Mouse (Mus musculus): ENCODE data around the gene Dmpk. TPM values are rescaled to one million over a fixed set of nuclear protein-coding genes. Genes with fewer than 3 reads are reported as not detected.
"Not testable (repeated sequence)": the region's sequence is repeated elsewhere in the genome, so short reads cannot be mapped to it uniquely, and the experiment has no call there.

Dmpk gene
- polyA plus RNA-seq, 1 experiment: 294 TPM

DNA sequence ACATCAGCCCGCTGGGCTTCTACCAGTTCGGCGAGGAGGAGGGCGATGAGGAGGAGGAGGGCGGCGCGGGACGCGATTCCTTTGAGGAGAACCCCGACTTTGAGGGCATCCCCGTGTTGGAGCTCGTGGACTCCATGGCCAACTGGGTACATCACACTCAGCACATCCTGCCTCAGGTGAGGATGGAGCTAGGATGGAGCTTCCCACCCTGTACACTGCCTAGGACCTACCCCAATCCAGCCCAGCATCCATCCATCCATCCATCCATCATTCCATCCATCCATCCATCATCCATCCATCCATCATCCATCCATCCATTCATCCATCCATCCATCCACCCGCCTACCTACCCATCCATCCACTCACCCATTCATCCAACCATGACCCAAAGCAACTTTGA, 17.8 kb upstream of the Dmpk start:
- Histone ChIP-seq H3K4me3 (no peak overlapping the region), H3K27me3 (ENCODE audit: control insufficient read depth, insufficient read depth, insufficient read length) (peaks cover 19% of the 10 kb centered on the region)

DNA sequence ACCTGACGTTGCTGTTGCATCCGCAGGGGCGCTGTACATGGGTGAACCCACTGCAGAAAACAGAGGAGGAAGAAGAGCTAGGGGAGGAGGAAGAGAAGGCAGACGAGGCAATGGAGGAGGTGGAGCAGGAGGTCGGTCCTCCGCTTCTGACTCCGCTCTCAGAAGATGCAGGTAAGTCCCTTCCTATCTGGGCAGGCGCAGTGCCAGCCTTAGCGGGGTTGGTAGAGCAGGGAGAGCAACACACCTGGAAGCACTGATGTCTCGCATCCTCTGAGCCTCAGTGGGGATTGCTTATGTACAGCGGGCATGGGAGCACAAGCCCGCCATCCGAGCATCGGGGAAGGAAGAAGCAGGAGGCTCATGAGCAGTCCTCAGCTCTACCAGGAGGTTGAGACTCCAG, 16.6 kb upstream of the Dmpk start:
- Histone ChIP-seq H3ac (ENCODE audit: control insufficient read depth, insufficient read length) (no peak overlapping the region), H3K79me2 (ENCODE audit: control insufficient read depth, insufficient read depth) (no peaks in the 10 kb centered on the region), H3K27me3 (ENCODE audit: control insufficient read depth, insufficient read depth, insufficient read length) (peaks cover 19% of the 10 kb centered on the region), H3K4me3 (no peak overlapping the region), H3K36me3 (ENCODE audit: control insufficient read depth, insufficient read depth) (no peaks in the 10 kb centered on the region), H3K4me2 (ENCODE audit: low read depth) (no peak overlapping the region)
- TF ChIP-seq TCF12 (IDR thresholded peaks at IDR 0.05; ENCODE audit: insufficient read depth, poor library complexity, severe bottlenecking): no peak
- no peak for TF ChIP-seq POLR2A (IDR thresholded peaks at IDR 0.05; ENCODE audit: insufficient read length, low read depth)
- no peak for TF ChIP-seq E2F4 (IDR thresholded peaks at IDR 0.05; ENCODE audit: insufficient read depth)
- TF ChIP-seq USF1 (IDR thresholded peaks at IDR 0.05; ENCODE audit: low read depth): no peak
- no peak for TF ChIP-seq MYOG (IDR thresholded peaks at IDR 0.05; ENCODE audit: control insufficient read depth in 1 of 3, insufficient read depth in 1 of 3, insufficient read length in 2 of 3, low read depth in 2 of 3)
- TF ChIP-seq POLR2AphosphoS2 (IDR thresholded peaks at IDR 0.05; ENCODE audit: insufficient read length, low read depth): no peak
- no peak for TF ChIP-seq REST (IDR thresholded peaks at IDR 0.05; ENCODE audit: insufficient read depth, insufficient read length)
- TF ChIP-seq TCF3 (IDR thresholded peaks at IDR 0.05; ENCODE audit: insufficient read length, low read depth): no peak
- TF ChIP-seq MAX (IDR thresholded peaks at IDR 0.05; ENCODE audit: low read depth): no peak
- TF ChIP-seq MYOD1 (IDR thresholded peaks at IDR 0.05; ENCODE audit: control insufficient read depth in 1 of 3, insufficient read length in 2 of 3, low read depth in 2 of 3): no peak
- no peak for TF ChIP-seq SRF (IDR thresholded peaks at IDR 0.05; ENCODE audit: control insufficient read depth, insufficient read length, low read depth)
- no peak for TF ChIP-seq CEBPB (IDR thresholded peaks at IDR 0.05; ENCODE audit: insufficient read depth, poor library complexity, severe bottlenecking)

More for the DNA sequence above, 17.8 kb upstream of the Dmpk start:
- no peaks in the 10 kb centered on the region for H3K36me3 ChIP-seq (ENCODE audit: control insufficient read depth, insufficient read depth)
- no peak for TF ChIP-seq E2F4 (IDR thresholded peaks at IDR 0.05; ENCODE audit: insufficient read depth)
- TF ChIP-seq TCF3 (IDR thresholded peaks at IDR 0.05; ENCODE audit: insufficient read length, low read depth): no peak
- no peak for TF ChIP-seq MYOD1 (IDR thresholded peaks at IDR 0.05; ENCODE audit: control insufficient read depth in 1 of 3, insufficient read length in 2 of 3, low read depth in 2 of 3)
- no peak for TF ChIP-seq CEBPB (IDR thresholded peaks at IDR 0.05; ENCODE audit: insufficient read depth, poor library complexity, severe bottlenecking)
- no peak for TF ChIP-seq POLR2AphosphoS2 (IDR thresholded peaks at IDR 0.05; ENCODE audit: insufficient read length, low read depth)
- TF ChIP-seq SRF (IDR thresholded peaks at IDR 0.05; ENCODE audit: control insufficient read depth, insufficient read length, low read depth): no peak
- TF ChIP-seq MYOG (IDR thresholded peaks at IDR 0.05; ENCODE audit: control insufficient read depth in 1 of 3, insufficient read depth in 1 of 3, insufficient read length in 2 of 3, low read depth in 2 of 3): no peak
- no peak overlapping the region for H3K4me2 ChIP-seq (ENCODE audit: low read depth)
- no peaks in the 10 kb centered on the region for H3K79me2 ChIP-seq (ENCODE audit: control insufficient read depth, insufficient read depth)
- H3ac ChIP-seq (ENCODE audit: control insufficient read depth, insufficient read length): no peak overlapping the region

- TF ChIP-seq SRF (IDR thresholded peaks at IDR 0.05; ENCODE audit: control insufficient read depth, insufficient read length, low read depth): no peak
- no peak for TF ChIP-seq E2F4 (IDR thresholded peaks at IDR 0.05; ENCODE audit: insufficient read depth)
- TF ChIP-seq CEBPB (IDR thresholded peaks at IDR 0.05; ENCODE audit: insufficient read depth, poor library complexity, severe bottlenecking): no peak
- no peak for TF ChIP-seq TCF3 (IDR thresholded peaks at IDR 0.05; ENCODE audit: insufficient read length, low read depth)
- no peak for TF ChIP-seq POLR2A (IDR thresholded peaks at IDR 0.05; ENCODE audit: insufficient read length, low read depth)
- TF ChIP-seq MYOD1 (IDR thresholded peaks at IDR 0.05; ENCODE audit: control insufficient read depth in 1 of 3, insufficient read length in 2 of 3, low read depth in 2 of 3): no peak
- TF ChIP-seq REST (IDR thresholded peaks at IDR 0.05; ENCODE audit: insufficient read depth, insufficient read length): no peak
- TF ChIP-seq TCF12 (IDR thresholded peaks at IDR 0.05; ENCODE audit: insufficient read depth, poor library complexity, severe bottlenecking): no peak
- TF ChIP-seq USF1 (IDR thresholded peaks at IDR 0.05; ENCODE audit: low read depth): no peak
- no peak for TF ChIP-seq MYOG (IDR thresholded peaks at IDR 0.05; ENCODE audit: control insufficient read depth in 1 of 3, insufficient read depth in 1 of 3, insufficient read length in 2 of 3, low read depth in 2 of 3)
- TF ChIP-seq POLR2AphosphoS2 (IDR thresholded peaks at IDR 0.05; ENCODE audit: insufficient read length, low read depth): no peak
- TF ChIP-seq MAX (IDR thresholded peaks at IDR 0.05; ENCODE audit: low read depth): no peak
- Histone ChIP-seq H3K27me3 (ENCODE audit: control insufficient read depth, insufficient read depth, insufficient read length) (peaks cover 19% of the 10 kb centered on the region), H3K79me2 (ENCODE audit: control insufficient read depth, insufficient read depth) (no peaks in the 10 kb centered on the region), H3K4me3 (no peak overlapping the region), H3K4me2 (ENCODE audit: low read depth) (no peak overlapping the region), H3K36me3 (ENCODE audit: control insufficient read depth, insufficient read depth) (no peaks in the 10 kb centered on the region), H3ac (ENCODE audit: control insufficient read depth, insufficient read length) (no peak overlapping the region)
Observed at GRCm38 (mm10) chr7:19067935-19068334, 15.7 kb upstream of the Dmpk start.

GRCm38 (mm10) chr7:19068707-19069106, 14.9 kb upstream of the Dmpk start:
- H3K4me2 ChIP-seq (ENCODE audit: low read depth): no peak overlapping the region
- H3ac ChIP-seq (ENCODE audit: control insufficient read depth, insufficient read length): no peak overlapping the region
- no peaks in the 10 kb centered on the region for H3K36me3 ChIP-seq (ENCODE audit: control insufficient read depth, insufficient read depth)
- no peak overlapping the region for H3K4me3 ChIP-seq
- no peak for TF ChIP-seq SRF (IDR thresholded peaks at IDR 0.05; ENCODE audit: control insufficient read depth, insufficient read length, low read depth)
- TF ChIP-seq E2F4 (IDR thresholded peaks at IDR 0.05; ENCODE audit: insufficient read depth): no peak
- TF ChIP-seq MYOD1 (IDR thresholded peaks at IDR 0.05; ENCODE audit: control insufficient read depth in 1 of 3, insufficient read length in 2 of 3, low read depth in 2 of 3): no peak
- TF ChIP-seq MYOG (IDR thresholded peaks at IDR 0.05; ENCODE audit: control insufficient read depth in 1 of 3, insufficient read depth in 1 of 3, insufficient read length in 2 of 3, low read depth in 2 of 3): no peak
- TF ChIP-seq TCF12 (IDR thresholded peaks at IDR 0.05; ENCODE audit: insufficient read depth, poor library complexity, severe bottlenecking): no peak
- TF ChIP-seq POLR2AphosphoS2 (IDR thresholded peaks at IDR 0.05; ENCODE audit: insufficient read length, low read depth): no peak
- no peak for TF ChIP-seq POLR2A (IDR thresholded peaks at IDR 0.05; ENCODE audit: insufficient read length, low read depth)
- H3K79me2 ChIP-seq (ENCODE audit: control insufficient read depth, insufficient read depth): no peaks in the 10 kb centered on the region
- peaks cover 19% of the 10 kb centered on the region for H3K27me3 ChIP-seq (ENCODE audit: control insufficient read depth, insufficient read depth, insufficient read length)

- Histone ChIP-seq H3K4me2 (ENCODE audit: low read depth) (no peak overlapping the region), H3K27me3 (ENCODE audit: control insufficient read depth, insufficient read depth, insufficient read length) (peaks cover 16% of the 10 kb centered on the region)
- TF ChIP-seq USF1 (IDR thresholded peaks at IDR 0.05; ENCODE audit: low read depth): no peak
- TF ChIP-seq REST (IDR thresholded peaks at IDR 0.05; ENCODE audit: insufficient read depth, insufficient read length): no peak
- TF ChIP-seq TCF12 (IDR thresholded peaks at IDR 0.05; ENCODE audit: insufficient read depth, poor library complexity, severe bottlenecking): no peak
Observed at GRCm38 (mm10) chr7:19069500-19069899, 14.1 kb upstream of the Dmpk start.

DNA sequence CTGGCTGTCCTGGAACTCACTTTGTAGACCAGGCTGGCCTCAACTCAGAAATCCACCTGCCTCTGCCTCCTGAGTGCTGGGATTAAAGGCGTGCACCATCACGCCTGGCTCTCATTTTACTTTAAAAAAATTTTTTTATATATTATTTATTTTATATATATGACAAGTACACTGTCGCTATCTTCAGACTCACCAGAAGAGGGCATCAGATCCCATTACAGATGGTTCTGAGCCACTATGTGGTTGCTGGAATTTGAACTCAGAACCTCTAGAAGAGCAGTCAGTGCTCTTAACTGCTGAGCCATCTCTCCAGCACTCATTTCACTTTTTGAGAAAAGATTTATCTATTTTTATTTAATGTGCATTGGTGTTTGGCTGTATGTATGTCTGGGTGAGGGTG, 12.6 kb upstream of the Dmpk start:
- not testable (repeated sequence) for H3K79me2 ChIP-seq (ENCODE audit: control insufficient read depth, insufficient read depth); H3ac ChIP-seq (ENCODE audit: control insufficient read depth, insufficient read length); H3K36me3 ChIP-seq (ENCODE audit: control insufficient read depth, insufficient read depth); H3K4me3 ChIP-seq; H3K27me3 ChIP-seq (ENCODE audit: control insufficient read depth, insufficient read depth, insufficient read length); H3K4me2 ChIP-seq (ENCODE audit: low read depth)

More at GRCm38 (mm10) chr7:19069500-19069899, 14.1 kb upstream of the Dmpk start:
- H3K36me3 ChIP-seq (ENCODE audit: control insufficient read depth, insufficient read depth): no peaks in the 10 kb centered on the region
- no peak overlapping the region for H3K4me3 ChIP-seq
- no peaks in the 10 kb centered on the region for H3K79me2 ChIP-seq (ENCODE audit: control insufficient read depth, insufficient read depth)
- no peak overlapping the region for H3ac ChIP-seq (ENCODE audit: control insufficient read depth, insufficient read length)
